ENCODE assay signal across 12 mouse cellular contexts in the genomic region with DNA sequence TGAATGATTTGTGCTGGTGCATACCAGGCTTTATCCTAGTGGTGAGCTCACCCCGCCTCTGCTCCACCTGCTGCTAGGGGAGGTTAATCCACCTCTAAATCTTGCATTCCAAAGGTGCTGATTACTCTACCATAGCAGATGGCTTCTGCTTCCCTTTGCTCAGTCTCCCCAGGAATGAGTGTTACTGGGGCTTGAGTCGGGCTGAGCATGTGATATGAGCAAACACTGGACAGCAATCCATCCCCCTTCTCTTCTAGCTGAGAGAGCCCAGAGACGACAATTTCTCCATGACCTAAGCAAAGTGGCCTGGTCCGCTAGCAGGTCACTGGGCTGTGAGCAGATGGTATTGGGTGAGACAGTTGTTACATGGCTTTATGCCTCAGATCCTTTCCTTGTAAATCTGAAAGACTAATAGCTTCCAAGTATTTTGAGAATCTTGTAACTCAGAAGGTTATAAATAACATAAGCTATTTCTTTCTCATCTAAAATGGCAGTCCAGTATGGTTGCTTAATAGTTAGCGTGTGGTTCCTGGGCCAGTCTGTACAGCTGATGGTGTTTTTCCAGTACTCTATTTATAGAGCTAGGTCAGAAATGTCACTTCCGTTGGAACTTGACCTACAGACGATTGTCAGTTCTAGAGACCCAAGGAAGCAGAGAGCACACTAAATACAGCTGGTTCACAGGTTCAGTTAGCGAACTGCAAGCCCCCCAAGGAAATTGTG.
A peak's percentile ranks its signal among the peaks of the same experiment; 100 is the strongest.
DNase-seq lines count a peak whose midpoint lies in the region; ATAC-seq and TF ChIP-seq lines count a peak whose summit lies in the region.
"Had no signal": no experiment of that assay in that cellular context is flagged by ENCODE, and none has a peak within 500 bp of the region (broad histone marks: within the 10 kb centered on the region; RNA-seq: fewer than 3 reads in every experiment).

No protein-coding gene starts in this region.

- no peak for TF ChIP-seq EP300 in heart, postnatal 0 days (IDR thresholded peaks at IDR 0.05; ENCODE audit: low read depth)

- H3K4me1 ChIP-seq in heart, postnatal 0 days (ENCODE audit: control insufficient read depth, insufficient read depth), result peaks cover 34% of the 10 kb centered on the region
- peaks cover 41% of the 10 kb centered on the region for H3K4me1 ChIP-seq in limb, embryonic 12.5 days (replicated peaks)

- no peaks in the 10 kb centered on the region for H3K27me3 ChIP-seq in heart, postnatal 0 days (ENCODE audit: control insufficient read depth, insufficient read depth, low read length)
- no peaks in the 10 kb centered on the region for H3K27me3 ChIP-seq in Patski
- no peaks in the 10 kb centered on the region for H3K27me3 ChIP-seq in limb, embryonic 12.5 days
- H3K27me3 ChIP-seq: liver, embryonic 15.5 days; neural tube, embryonic 12.5 days had no signal

- in situ Hi-C loops in Patski (cut with MboI; ENCODE audit: low pct_unique_long_range_greater_than_20kb), result loop anchor here (10.0 to 25.0 kb wide), 2 partner anchors 345 to 397 kb away; no protein-coding TSS in a partner anchor

- H3K4me2 ChIP-seq in heart, postnatal 0 days (ENCODE audit: low read depth, low read length), result no peak overlapping the region
- H3K4me2 ChIP-seq in limb, embryonic 12.5 days, result no peak overlapping the region
- H3K4me2 ChIP-seq: liver, embryonic 15.5 days; neural tube, embryonic 12.5 days had no signal

- no peaks in the 10 kb centered on the region for H3K9me3 ChIP-seq in heart, postnatal 0 days (replicated peaks; ENCODE audit: control insufficient read depth, low read length)
- no peaks in the 10 kb centered on the region for H3K9me3 ChIP-seq in limb, embryonic 12.5 days
- H3K9me3 ChIP-seq: liver, embryonic 15.5 days; neural tube, embryonic 12.5 days had no signal

- H3K36me3 ChIP-seq in heart, postnatal 0 days (replicated peaks; ENCODE audit: control insufficient read depth, insufficient read depth, low read length), result no peaks in the 10 kb centered on the region
- H3K36me3 ChIP-seq in limb, embryonic 12.5 days, result no peaks in the 10 kb centered on the region
- H3K36me3 ChIP-seq: liver, embryonic 15.5 days; neural tube, embryonic 12.5 days had no signal

- no peak for ATAC-seq in heart, postnatal 0 days (ENCODE audit: insufficient read depth, low read depth)
- peak; percentile 80 for ATAC-seq in Patski
- ATAC-seq in limb, embryonic 12.5 days (ENCODE audit: insufficient number of reproducible peaks, insufficient read depth, low FRiP score, low TSS enrichment, low read depth), result 0 out of 2 replicates have a peak, but pooled peaks have one; percentile 15
- ATAC-seq: forebrain, embryonic 16.5 days had no signal

- no peak overlapping the region for H3K4me3 ChIP-seq in heart, postnatal 0 days (ENCODE audit: low read depth, low read length)
- H3K4me3 ChIP-seq in limb, embryonic 12.5 days (replicated peaks), result no peak overlapping the region
- H3K4me3 ChIP-seq: liver, embryonic 15.5 days; neural tube, embryonic 12.5 days had no signal

- TF ChIP-seq CTCF in heart, postnatal 0 days (IDR thresholded peaks at IDR 0.05; ENCODE audit: low read depth), result peak; percentile 6; the same call in 1 of the 2 replicates
- TF ChIP-seq CTCF in Patski (IDR thresholded peaks at IDR 0.05), result peak; percentile 62

- WGBS in heart, postnatal 0 days, result 53% methylated on average over 8 of the region's 8 CpGs
- 61% methylated on average over 8 of the region's 8 CpGs for WGBS in limb, embryonic 12.5 days

- POLR2A ChIA-PET in Patski (lab: Charles Lee), result interaction anchor here (0.6 to 0.7 kb wide), 2 partner anchors 27 to 490 kb away, joined by 3 read pairs; no protein-coding TSS in a partner anchor

- H3K9ac ChIP-seq in heart, postnatal 0 days (replicated peaks; ENCODE audit: low read depth, low read length), result no peak overlapping the region
- H3K9ac ChIP-seq in limb, embryonic 12.5 days (replicated peaks), result no peak overlapping the region
- H3K9ac ChIP-seq: liver, embryonic 15.5 days; neural tube, embryonic 12.5 days had no signal

- CTCF ChIA-PET in Patski (lab: Charles Lee), result interaction anchor here (1.4 kb wide), 1 partner anchor 15 kb away, joined by 3 read pairs; no protein-coding TSS in a partner anchor

- no peak for DNase-seq in heart, postnatal 0 days (ENCODE audit: low spot score)
- DNase-seq in heart, adult 8-10 months (ENCODE audit: low spot score), result no peak
- DNase-seq in 416B (ENCODE audit: low read depth) (peak; percentile 21), Patski (ENCODE audit: low read depth, low spot score) (peak; percentile 67)
- no peak for DNase-seq in left cerebral cortex, adult 18-20 months (ENCODE audit: low spot score in 2 of 2)
- DNase-seq in cerebellum, postnatal 14 days, result no peak
- DNase-seq in adrenal gland, postnatal 10 days, result no peak
- DNase-seq: cerebellum, adult 8-10 months had no signal

- peak overlapping the region; percentile 56 for H3K27ac ChIP-seq in heart, postnatal 0 days (ENCODE audit: low read depth)
- 0 out of 2 replicates have a peak overlapping the region, but pooled peaks have one; percentile 1 for H3K27ac ChIP-seq in limb, embryonic 12.5 days
- H3K27ac ChIP-seq: liver, embryonic 15.5 days; neural tube, embryonic 12.5 days had no signal

Comparison
In these comparisons a context has a peak if more than half of its experiments do, and no peak if none do; other contexts are left out.
1. DNase-seq: peak in 416B (single experiment) and Patski (single experiment); none in heart, postnatal 0 days (single experiment), heart, adult 8-10 months (single experiment), left cerebral cortex, adult 18-20 months (0 of 2), cerebellum, postnatal 14 days (0 of 2) and adrenal gland, postnatal 10 days (single experiment).